Mouse (Mus musculus) gastrocnemius, adult 2 months (tissue): ENCODE measurements around the gene Gm13212. TPM values are rescaled to one million over a fixed set of nuclear protein-coding genes. Genes with fewer than 3 reads are reported as not detected.

Experiments used
- total RNA-seq, 2 experiments: library from RNA; stranded (reverse); gene quantifications; 2 replicates each; pipeline ENCODE4 v1.2.3; 2021

The Gm13212 gene
- total RNA-seq, 2 experiments from 2014 or later, result 0.10 to 0.31 TPM

Other genes with a start within 250 kb of the Gm13212 start
- under 1 TPM in 1 of 2 experiments, not detected in 1; 0.08 TPM for gene Zfp990, start 74.4 kb upstream of the Gm13212 start, total RNA-seq
- gene Zfp980, start 85.5 kb downstream of the Gm13212 start, total RNA-seq, result not detected